Mouse (Mus musculus) neural tube, embryonic 11.5 days (tissue): Measurements from ENCODE around the gene Tada1. TPM values are rescaled to one million over a fixed set of nuclear protein-coding genes. Genes with fewer than 3 reads are reported as not detected.

Source experiments
- ATAC-seq: fragments of 200-750 bp; cut with Nextera tagmentation; 2 replicates; pipeline ENCODE4 v1.8.0; 2017; ENCODE audit warnings: moderate number of reproducible peaks, mild to moderate bottlenecking, moderate TSS enrichment, moderate library complexity; ENCODE audit not compliant: insufficient read depth, low FRiP score, low TSS enrichment
- DNase-seq: peaks from one replicate; pipeline ENCODE4 v3.0.0-alpha.2; 2015; ENCODE audit warnings: low spot score
- H3K27ac ChIP-seq: fragments of 300-500 bp; sonication (generic); 2 replicates; pipeline ENCODE4 v1.5.1; 2014; ENCODE audit warnings: low read depth, mild to moderate bottlenecking, low read length
- H3K27me3 ChIP-seq: fragments of 300-500 bp; sonication (generic); 2 replicates; pipeline ENCODE4 v1.6.1; 2014; ENCODE audit warnings: mild to moderate bottlenecking, low read length, mixed read lengths; ENCODE audit not compliant: control insufficient read depth, insufficient read depth
- H3K36me3 ChIP-seq: fragments of 300-500 bp; sonication (generic); 2 replicates; pipeline ENCODE4 v1.6.1; 2014; ENCODE audit warnings: mild to moderate bottlenecking, low read length, moderate library complexity, mixed read lengths; ENCODE audit not compliant: control insufficient read depth, insufficient read depth
- H3K4me1 ChIP-seq: fragments of 300-500 bp; sonication (generic); 2 replicates; pipeline ENCODE4 v1.6.1; 2014; ENCODE audit warnings: low read length, mixed read lengths; ENCODE audit not compliant: control insufficient read depth, insufficient read depth
- H3K4me2 ChIP-seq: fragments of 300-500 bp; sonication (generic); 2 replicates; pipeline ENCODE4 v1.6.1; 2014; ENCODE audit warnings: low read depth, mild to moderate bottlenecking, moderate library complexity
- H3K4me3 ChIP-seq: fragments of 300-500 bp; sonication (generic); 2 replicates; pipeline ENCODE4 v1.5.1; 2014; ENCODE audit warnings: low read depth, low read length
- H3K9ac ChIP-seq: fragments of 300-500 bp; sonication (generic); 2 replicates; pipeline ENCODE4 v1.6.1; 2014; ENCODE audit warnings: mild to moderate bottlenecking, low read length
- H3K9me3 ChIP-seq: fragments of 300-500 bp; sonication (generic); 2 replicates; pipeline ENCODE4 v1.6.1; 2016; ENCODE audit warnings: low read length; ENCODE audit not compliant: control insufficient read depth
- WGBS: fragments of 180-500 bp; shearing (Covaris S2); extraction: QIAGEN DNeasy Blood & Tissue Kit; methylation state at CpG from one replicate; pipeline ENCODE4 v1.1.7; 2014; 5-methylcytosine and 5-hydroxymethylcytosine counted together
- polyA plus RNA-seq: library from polyadenylated mRNA; unstranded; fragments of >200 nt; fragmentation: Nextera tagmentation; extraction: Ambion mirVana; gene quantifications from 2 replicates; pipeline ENCODE4 v1.2.1, GENCODE M21; 2014

Gene Tada1
- polyA plus RNA-seq, 1 experiment from 2014 or later = 74.0 TPM

DNA sequence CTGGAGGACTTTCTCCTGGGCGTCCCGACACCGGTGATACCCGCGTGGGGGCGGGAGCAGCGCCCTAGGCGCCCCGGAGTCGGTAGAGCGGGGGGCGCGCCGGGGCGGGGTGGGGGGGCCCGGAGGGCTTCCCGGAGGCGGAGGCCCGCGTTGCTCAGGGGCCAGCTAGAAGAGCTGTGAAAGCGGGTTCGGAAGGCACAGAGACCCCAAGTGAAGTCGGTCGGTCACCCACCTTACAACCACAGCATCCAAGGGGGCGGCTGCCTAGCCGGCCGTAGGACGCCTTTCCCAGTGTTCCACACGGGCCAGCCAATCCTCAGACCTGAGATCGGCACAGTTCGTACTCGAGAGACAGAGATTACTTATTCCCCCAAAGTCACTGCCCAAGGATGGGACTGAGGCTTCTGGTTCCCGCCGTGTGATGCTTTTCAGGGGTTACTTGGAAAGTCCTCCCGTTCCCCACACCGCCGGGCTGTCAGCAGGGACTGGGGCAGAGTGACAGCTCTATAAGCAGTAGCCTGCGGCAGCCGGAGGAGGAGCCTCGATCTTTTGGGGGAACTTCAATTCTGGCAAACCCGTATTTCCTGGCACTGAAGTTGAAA lies 834 bp downstream of the Tada1 start:
- 1% methylated on average over 38 of the region's 41 CpGs for WGBS

DNA sequence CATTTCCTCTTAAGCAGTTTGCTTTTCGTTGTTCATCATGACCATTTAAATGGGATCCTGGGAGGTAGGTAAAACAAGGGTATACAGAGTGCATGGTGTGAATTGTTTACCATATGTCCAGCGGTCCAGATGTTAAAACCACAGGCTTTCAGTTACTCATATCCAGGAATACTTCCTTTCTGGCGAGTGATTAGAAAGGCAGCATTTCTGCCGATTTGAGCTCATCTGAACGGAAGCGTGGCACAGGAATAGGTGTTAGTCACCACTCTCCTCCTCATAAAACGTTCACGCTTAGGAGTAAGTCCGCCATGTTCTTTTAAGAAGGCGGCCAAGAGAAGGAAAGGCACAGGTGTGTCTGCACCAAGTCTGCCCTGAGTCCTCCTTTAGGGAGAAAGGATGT lies 2.4 kb downstream of the Tada1 start:
- Histone ChIP-seq H3K36me3 (0 out of 2 replicates have a peak, but pooled peaks cover 4% of the 10 kb centered on the region), H3K9me3 (no peaks in the 10 kb centered on the region), H3K9ac (no peak overlapping the region), H3K4me3 (no peak overlapping the region), H3K27me3 (no peaks in the 10 kb centered on the region), H3K4me2 (no peak overlapping the region), H3K27ac (no peak overlapping the region), H3K4me1 (peaks cover 10% of the 10 kb centered on the region)
- no peak for DNase-seq
- 87% methylated on average over 10 of the region's 10 CpGs for WGBS
- no peak for ATAC-seq

More for the DNA sequence above, 834 bp downstream of the Tada1 start:
- Histone ChIP-seq H3K4me2 (peak overlapping the region; percentile 68), H3K4me1 (peaks cover 10% of the 10 kb centered on the region), H3K27ac (peak overlapping the region; percentile 86), H3K9me3 (no peaks in the 10 kb centered on the region), H3K27me3 (no peaks in the 10 kb centered on the region), H3K9ac (peak overlapping the region; percentile 96), H3K36me3 (0 out of 2 replicates have a peak, but pooled peaks cover 4% of the 10 kb centered on the region), H3K4me3 (peak overlapping the region; percentile 95)
- DNase-seq (peak; percentile 75), ATAC-seq (peak; percentile 51)

DNA sequence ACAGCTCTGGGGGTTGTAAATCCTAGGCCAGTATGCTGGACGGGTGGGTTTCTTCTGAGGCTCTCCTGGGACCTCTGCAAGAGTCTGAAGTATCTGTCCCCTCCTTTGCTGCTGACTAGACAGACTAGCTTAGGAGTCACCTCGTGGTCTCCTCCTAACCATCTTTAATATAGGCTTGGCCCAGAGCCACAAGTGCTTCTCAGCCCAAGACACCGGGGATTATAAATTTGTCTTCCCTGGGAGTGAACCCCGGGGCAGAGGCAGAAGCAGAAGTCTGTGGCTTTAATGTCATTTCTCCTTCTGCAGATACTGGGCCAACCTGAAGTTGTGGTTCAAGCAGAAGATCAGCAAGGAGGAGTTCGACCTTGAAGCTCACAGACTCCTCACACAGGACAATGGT lies 2.9 kb downstream of the Tada1 start:
- Histone ChIP-seq H3K27ac (no peak overlapping the region), H3K36me3 (0 out of 2 replicates have a peak, but pooled peaks cover 4% of the 10 kb centered on the region), H3K27me3 (no peaks in the 10 kb centered on the region), H3K4me1 (peaks cover 10% of the 10 kb centered on the region), H3K9me3 (no peaks in the 10 kb centered on the region), H3K9ac (no peak overlapping the region), H3K4me3 (no peak overlapping the region), H3K4me2 (no peak overlapping the region)
- no peak for DNase-seq
- whole genome bisulfite sequencing = 73% methylated on average over 5 of the region's 5 CpGs
- no peak for ATAC-seq

DNA sequence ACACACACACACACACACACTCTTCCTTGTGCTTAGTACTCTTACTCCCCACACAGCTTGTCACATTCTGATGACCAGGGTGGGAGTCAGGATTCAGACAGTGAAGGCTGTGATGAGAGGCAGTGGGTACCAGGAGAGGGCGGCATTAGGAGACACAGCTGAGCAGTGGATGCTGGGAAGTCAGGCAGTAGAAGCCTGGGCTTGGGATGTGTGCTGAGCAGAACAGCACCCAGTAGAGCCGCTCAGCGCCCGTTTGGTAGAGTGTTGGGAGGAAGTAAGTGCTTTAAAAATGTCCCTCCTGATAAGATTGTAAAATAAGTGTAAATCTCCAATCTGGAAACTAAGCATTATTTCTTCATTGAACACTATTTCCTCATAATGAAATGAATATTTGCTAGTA lies 3.7 kb downstream of the Tada1 start:
- ATAC-seq = no peak
- Histone ChIP-seq H3K27ac (no peak overlapping the region), H3K9me3 (no peaks in the 10 kb centered on the region), H3K27me3 (no peaks in the 10 kb centered on the region), H3K4me3 (no peak overlapping the region), H3K36me3 (0 out of 2 replicates have a peak, but pooled peaks cover 4% of the 10 kb centered on the region), H3K9ac (no peak overlapping the region), H3K4me2 (no peak overlapping the region), H3K4me1 (peaks cover 10% of the 10 kb centered on the region)
- no peak for DNase-seq
- WGBS = 86% methylated on average over 4 of the region's 4 CpGs

DNA sequence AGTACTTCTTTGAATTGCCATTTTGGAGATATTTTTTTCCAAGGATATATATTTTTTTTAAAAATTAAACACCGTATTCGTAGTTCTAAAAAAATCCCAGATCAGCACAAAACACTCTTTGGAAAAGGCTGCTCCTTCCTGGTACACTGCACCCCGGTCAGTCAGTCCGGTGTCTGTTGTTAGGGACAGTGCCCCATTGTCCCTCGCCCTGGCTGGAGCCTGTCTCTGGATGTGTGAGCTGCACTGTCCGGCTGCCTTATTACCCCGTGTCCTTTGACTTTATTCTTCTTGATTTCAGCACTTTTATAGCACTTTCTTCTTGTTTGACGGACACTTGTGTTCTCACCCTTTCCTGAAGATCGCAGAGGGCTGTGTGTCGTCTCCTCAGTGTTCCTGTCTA lies 5.7 kb downstream of the Tada1 start:
- WGBS = 90% methylated on average over 10 of the region's 10 CpGs
- peaks cover 10% of the 10 kb centered on the region for H3K4me1 ChIP-seq
- H3K36me3 ChIP-seq = peaks cover 10% of the 10 kb centered on the region; the same call in 1 of the 2 replicates
- H3K9me3 ChIP-seq = no peaks in the 10 kb centered on the region
- ATAC-seq = no peak
- H3K27ac ChIP-seq = no peak overlapping the region
- H3K27me3 ChIP-seq = no peaks in the 10 kb centered on the region
- no peak overlapping the region for H3K9ac ChIP-seq
- no peak for DNase-seq
- H3K4me2 ChIP-seq = no peak overlapping the region
- H3K4me3 ChIP-seq = no peak overlapping the region

DNA sequence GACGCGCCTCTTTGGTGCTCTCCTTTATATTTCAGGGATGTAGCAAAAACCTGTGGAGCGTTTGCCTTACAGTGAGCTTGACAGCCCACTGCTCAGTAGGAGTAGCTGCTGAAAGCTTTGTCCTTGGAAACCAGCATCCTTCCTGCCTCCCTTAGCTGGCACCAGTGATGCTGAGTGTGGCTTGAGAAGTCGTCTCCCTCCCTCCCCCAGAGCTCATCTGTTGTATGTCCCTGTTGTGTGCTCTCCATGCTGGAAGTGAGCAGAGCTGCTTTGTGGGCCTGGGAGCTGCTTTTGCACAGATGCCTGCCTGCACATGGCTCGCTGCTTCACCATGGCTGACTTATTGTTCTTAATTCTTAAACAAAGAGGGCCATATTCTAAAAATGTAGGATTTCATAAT lies 6.5 kb downstream of the Tada1 start:
- Histone ChIP-seq H3K36me3 (peaks cover 14% of the 10 kb centered on the region), H3K27ac (no peak overlapping the region), H3K4me3 (no peak overlapping the region), H3K4me2 (no peak overlapping the region), H3K9me3 (no peaks in the 10 kb centered on the region), H3K27me3 (no peaks in the 10 kb centered on the region), H3K4me1 (peaks cover 7% of the 10 kb centered on the region), H3K9ac (no peak overlapping the region)
- DNase-seq = no peak
- 94% methylated on average over 5 of the region's 5 CpGs for WGBS
- ATAC-seq = no peak

DNA sequence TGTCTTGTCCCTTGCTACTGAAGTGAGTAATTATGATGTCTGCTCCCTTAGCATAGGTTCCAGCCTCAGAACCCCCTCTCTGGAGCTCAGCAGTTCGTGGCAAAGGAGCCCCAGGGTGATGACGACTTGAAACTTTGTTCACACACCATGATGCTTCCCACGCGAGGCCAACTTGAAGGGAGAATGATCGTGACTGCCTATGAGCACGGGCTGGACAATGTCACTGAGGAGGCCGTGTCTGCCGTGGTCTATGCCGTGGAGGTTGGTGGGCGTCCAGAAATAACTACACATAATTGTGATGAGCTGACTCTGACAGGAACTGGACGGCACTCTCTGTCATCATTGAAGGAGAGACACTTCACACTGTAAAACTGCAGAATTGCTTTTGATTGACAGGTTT lies 9.6 kb downstream of the Tada1 start:
- no peaks in the 10 kb centered on the region for H3K27me3 ChIP-seq
- peaks cover 18% of the 10 kb centered on the region for H3K36me3 ChIP-seq
- 95% methylated on average over 11 of the region's 11 CpGs for WGBS

DNA sequence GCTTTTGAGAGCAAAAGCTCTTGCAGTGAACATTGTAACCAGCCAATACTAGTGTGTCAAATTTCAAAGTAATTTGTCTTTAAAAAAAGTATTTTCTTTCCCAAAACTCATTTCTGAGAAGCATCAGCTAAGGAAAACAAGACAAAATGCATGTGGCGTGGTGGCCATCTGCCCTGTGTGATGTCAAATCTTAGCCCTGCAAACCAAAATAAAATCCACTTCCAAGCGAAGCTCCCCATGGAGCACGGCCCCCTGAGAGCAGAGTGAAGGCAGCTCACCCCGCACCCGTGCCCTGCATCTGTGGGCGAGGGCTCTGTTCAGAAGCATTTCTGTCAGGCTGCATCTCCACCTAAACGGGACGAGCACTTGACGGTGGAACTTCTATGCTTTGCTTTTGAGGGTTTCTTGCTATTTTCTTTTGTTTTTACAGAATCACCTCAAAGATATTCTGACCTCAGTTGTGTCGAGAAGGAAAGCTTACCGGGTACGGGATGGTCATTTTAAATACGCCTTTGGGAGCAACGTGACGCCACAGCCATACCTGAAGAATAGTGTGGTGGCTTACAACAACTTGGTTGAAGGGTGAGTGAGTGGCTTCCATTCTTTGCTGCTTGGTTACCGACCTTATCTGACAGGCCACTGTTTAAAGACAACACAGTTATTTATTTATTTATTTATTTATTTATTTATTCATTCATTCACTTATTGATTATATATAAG lies 10.7 kb downstream of the Tada1 start:
- ATAC-seq (no peak), DNase-seq (no peak)
- Histone ChIP-seq H3K4me2 (no peak overlapping the region), H3K9me3 (no peaks in the 10 kb centered on the region), H3K4me3 (no peak overlapping the region), H3K27me3 (no peaks in the 10 kb centered on the region), H3K9ac (no peak overlapping the region), H3K27ac (no peak overlapping the region), H3K4me1 (no peaks in the 10 kb centered on the region), H3K36me3 (peaks cover 19% of the 10 kb centered on the region)
- 95% methylated on average over 16 of the region's 16 CpGs for WGBS

More for the DNA sequence above, 9.6 kb downstream of the Tada1 start:
- no peaks in the 10 kb centered on the region for H3K9me3 ChIP-seq
- ATAC-seq = no peak
- no peak for DNase-seq
- H3K27ac ChIP-seq = no peak overlapping the region
- no peak overlapping the region for H3K9ac ChIP-seq
- no peak overlapping the region for H3K4me2 ChIP-seq
- no peaks in the 10 kb centered on the region for H3K4me1 ChIP-seq
- H3K4me3 ChIP-seq = no peak overlapping the region

DNA sequence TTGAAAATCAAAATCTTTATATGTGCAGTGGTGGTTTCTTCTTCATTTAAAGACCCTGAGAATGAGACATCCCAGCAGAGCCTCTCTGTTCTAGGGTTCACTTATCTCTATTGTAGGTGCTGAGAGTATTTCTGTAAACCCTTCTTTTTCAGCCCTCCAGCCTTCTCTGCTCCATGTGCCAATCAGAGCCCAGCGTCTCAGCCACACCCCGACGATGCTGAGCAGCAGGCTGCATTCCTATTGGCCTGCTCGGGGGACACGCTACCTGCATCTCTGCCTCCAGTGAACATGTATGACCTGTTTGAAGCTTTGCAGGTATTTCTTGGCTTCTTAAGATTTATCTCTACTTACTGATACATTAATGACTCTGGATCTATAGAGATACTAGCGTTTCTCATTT lies 12.8 kb downstream of the Tada1 start:
- DNase-seq = no peak
- no peaks in the 10 kb centered on the region for H3K27me3 ChIP-seq
- no peak overlapping the region for H3K27ac ChIP-seq
- no peaks in the 10 kb centered on the region for H3K4me1 ChIP-seq
- no peak overlapping the region for H3K9ac ChIP-seq
- no peaks in the 10 kb centered on the region for H3K9me3 ChIP-seq
- H3K36me3 ChIP-seq = peaks cover 25% of the 10 kb centered on the region
- H3K4me3 ChIP-seq = no peak overlapping the region
- no peak overlapping the region for H3K4me2 ChIP-seq
- ATAC-seq = no peak
- 89% methylated on average over 6 of the region's 6 CpGs for WGBS
